Mouse (Mus musculus): ENCODE data around the gene Foxf2. TPM values are rescaled to one million over a fixed set of nuclear protein-coding genes. Genes with fewer than 3 reads are reported as not detected.

Gene Foxf2
- polyA plus RNA-seq, 1 experiment from 2014 or later: 5.3 TPM

Small RNAs within 50 kb of the gene (microRNA-seq; reads per million reads assigned to microRNA genes)
- gene Gm27516: not detected

Other genes starting within 250 kb of the Foxf2 start
- 2.0 and 2.2 TPM in 2 replicates for gene Foxq1, start 69.7 kb upstream of the Foxf2 start, polyA plus RNA-seq (2014; fragmentation: Nextera tagmentation; extraction: Ambion mirVana)
- not detected in 2 replicates for gene A530084C06Rik, start 66.5 kb upstream of the Foxf2 start, polyA plus RNA-seq (2014; fragmentation: Nextera tagmentation; extraction: Ambion mirVana)
- 0.72 and 1.7 TPM in 2 replicates for gene Foxc1, start 180.8 kb downstream of the Foxf2 start, polyA plus RNA-seq (2014; fragmentation: Nextera tagmentation; extraction: Ambion mirVana)

Data from midbrain, embryonic 14.5 days (tissue).